Mouse (Mus musculus): Measurements from ENCODE around the gene Knop1.

Knop1 gene

GRCm38 (mm10) chr7:118855877-118856304, at the start of gene Knop1:
TSS of gene Knop1 (minus strand) at chr7:118856254.
- DNase-seq, result no peak

- DNase-seq, result no peak
Measured at GRCm38 (mm10) chr7:118904530-118904929, 48.5 kb upstream of the Knop1 start.

GRCm38 (mm10) chr7:118903879-118904278, 47.8 kb upstream of the Knop1 start:
- DNase-seq, result no peak

- DNase-seq, result peak; percentile 5
Measured at GRCm38 (mm10) chr7:118902944-118903343, 46.9 kb upstream of the Knop1 start.

- no peak for DNase-seq
Measured at GRCm38 (mm10) chr7:118900090-118900489, 44.0 kb upstream of the Knop1 start.

GRCm38 (mm10) chr7:118898063-118898462, 42.0 kb upstream of the Knop1 start:
- DNase-seq, result no peak

- peak; percentile 35 for DNase-seq
Measured at GRCm38 (mm10) chr7:118895469-118896450, 39.7 kb upstream of the Knop1 start.

- no peak for DNase-seq
Measured at GRCm38 (mm10) chr7:118889046-118889680, 33.1 kb upstream of the Knop1 start.

- no peak for DNase-seq
Measured at GRCm38 (mm10) chr7:118887303-118888055, 31.4 kb upstream of the Knop1 start.

GRCm38 (mm10) chr7:118884969-118885368, 28.9 kb upstream of the Knop1 start:
- no peak for DNase-seq

- no peak for DNase-seq
Measured at GRCm38 (mm10) chr7:118883957-118884356, 27.9 kb upstream of the Knop1 start.

- DNase-seq, result no peak
Measured at GRCm38 (mm10) chr7:118879466-118880029, 23.5 kb upstream of the Knop1 start.

- no peak for DNase-seq
Measured at GRCm38 (mm10) chr7:118865362-118865761, 9.3 kb upstream of the Knop1 start.

- DNase-seq, result no peak
Measured at GRCm38 (mm10) chr7:118858640-118859039, 2.6 kb upstream of the Knop1 start.

GRCm38 (mm10) chr7:118855171-118855876, 730 bp downstream of the Knop1 start, which contains the start of gene Iqck:
TSS of gene Iqck (plus strand) at chr7:118855752.
- peak; percentile 88 for DNase-seq

- DNase-seq, result no peak
Measured at GRCm38 (mm10) chr7:118854606-118855005, 1.4 kb downstream of the Knop1 start.

GRCm38 (mm10) chr7:118852611-118853010, 3.4 kb downstream of the Knop1 start:
- no peak for DNase-seq

- no peak for DNase-seq
Measured at GRCm38 (mm10) chr7:118851571-118851970, 4.5 kb downstream of the Knop1 start.

GRCm38 (mm10) chr7:118850676-118851290, 5.3 kb downstream of the Knop1 start:
- no peak for DNase-seq

GRCm38 (mm10) chr7:118849543-118850250, 6.4 kb downstream of the Knop1 start:
- no peak for DNase-seq

- no peak for DNase-seq
Measured at GRCm38 (mm10) chr7:118848796-118849195, 7.3 kb downstream of the Knop1 start.

All from thymus, postnatal 25 days (tissue).